Mouse (Mus musculus) neutrophil, adult 5-6 weeks (primary cell): ENCODE data around the gene Gpr37l1. TPM values are rescaled to one million over a fixed set of nuclear protein-coding genes. Genes with fewer than 3 reads are reported as not detected.
"Not testable (repeated sequence)": the region's sequence is repeated elsewhere in the genome, so short reads cannot be mapped to it uniquely, and the experiment has no call there.

Source experiments
- ATAC-seq: fragments of 151-379, 151-347 bp; 2 replicates; pipeline ENCODE4 v1.8.0; 2017; ENCODE audit warnings: mild to moderate bottlenecking, moderate TSS enrichment; ENCODE audit not compliant: insufficient number of reproducible peaks, poor library complexity, low FRiP score, severe bottlenecking; ENCODE audit errors: extremely low read depth
- total RNA-seq: library from RNA; stranded (forward); fragments of 200-1000 nt; gene quantifications from 2 replicates; pipeline ENCODE4 v1.2.3, GENCODE M21; 2017

Gpr37l1 gene
- 0.12 TPM in 1 of 2 replicates, not detected in the other for total RNA-seq

DNA sequence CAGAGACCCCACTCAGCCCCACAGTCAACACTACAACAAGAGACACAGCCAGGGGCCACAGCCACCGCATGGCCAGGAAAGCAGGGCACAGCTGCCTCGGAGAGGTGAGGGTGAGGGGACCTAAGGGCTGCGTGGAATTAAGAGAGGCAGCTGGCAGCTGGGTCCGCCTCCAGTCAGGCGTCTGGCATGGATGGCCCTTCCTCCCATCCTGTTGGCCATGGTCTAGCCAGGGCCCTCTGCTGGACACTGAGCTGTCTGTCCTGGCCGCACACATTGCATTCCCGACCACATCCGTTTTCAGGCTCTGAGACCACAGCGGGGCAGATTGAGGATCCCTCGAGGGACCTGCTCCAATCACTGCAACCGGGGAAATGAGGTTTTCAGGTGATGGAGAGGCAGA lies at the start of gene Gpr37l1:
Gpr37l1 (minus strand) TSS at position 247 of the 400 bp plus-strand sequence.
- no peak for ATAC-seq

DNA sequence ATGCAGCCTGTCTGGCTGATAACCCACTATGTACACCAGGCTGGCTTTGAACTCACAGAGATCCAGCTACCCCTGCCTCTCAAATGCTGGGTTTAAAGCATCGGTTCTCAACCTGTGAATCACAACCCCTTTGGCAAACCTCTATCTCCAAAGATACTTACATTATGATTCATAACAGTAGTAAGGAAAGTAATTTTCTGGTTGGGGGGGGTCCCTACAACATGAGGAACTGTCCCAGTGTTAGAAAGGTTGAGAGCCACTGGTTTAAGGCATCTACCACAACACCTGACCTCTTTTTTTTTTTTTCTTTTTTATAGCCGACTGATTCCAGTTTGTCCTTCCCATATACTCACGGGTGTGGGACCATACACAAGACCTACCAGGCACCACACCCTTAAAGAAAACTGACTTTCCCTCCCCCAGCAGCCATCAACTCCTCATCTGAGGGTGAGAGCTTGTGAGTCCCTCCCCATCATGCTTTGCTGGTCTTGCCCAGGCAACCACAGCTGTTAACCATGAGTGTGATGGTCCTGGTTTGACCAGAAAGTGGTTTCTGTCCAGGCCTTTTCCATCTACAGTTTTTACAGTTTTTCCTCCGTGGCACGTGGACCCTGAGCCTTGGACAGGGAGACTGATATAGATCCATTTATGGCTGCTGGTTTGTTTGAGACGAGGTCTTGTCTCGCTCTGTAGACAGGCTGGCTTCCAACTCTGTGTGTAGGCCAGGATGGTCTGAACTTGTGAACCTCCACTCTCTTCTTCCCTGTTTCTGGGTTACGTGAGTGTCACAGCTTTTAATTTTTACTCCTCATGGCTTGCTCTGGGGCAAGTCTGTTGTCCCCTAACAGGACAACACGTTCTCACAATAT lies 46.5 kb upstream of the Gpr37l1 start:
- no peak for ATAC-seq

DNA sequence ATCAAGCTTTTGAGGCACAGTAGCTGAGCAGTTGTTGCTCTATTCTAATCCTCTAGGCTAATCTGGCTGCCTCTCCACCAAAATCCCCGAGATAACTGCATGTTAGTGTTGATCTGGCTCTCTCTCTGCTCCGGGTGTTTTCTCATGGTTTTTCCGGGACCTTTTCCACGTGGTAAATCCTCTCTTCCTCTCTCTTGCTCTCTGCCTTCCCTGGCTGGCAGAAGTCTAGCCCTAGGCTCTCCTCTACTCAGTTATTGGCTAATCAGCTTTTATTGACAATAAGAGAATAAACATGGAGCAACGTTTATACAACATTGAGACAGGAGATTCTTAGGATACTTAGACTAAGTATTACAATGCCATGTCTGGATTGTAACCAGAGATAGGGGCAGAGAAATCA lies 42.9 kb upstream of the Gpr37l1 start:
- no peak for ATAC-seq

DNA sequence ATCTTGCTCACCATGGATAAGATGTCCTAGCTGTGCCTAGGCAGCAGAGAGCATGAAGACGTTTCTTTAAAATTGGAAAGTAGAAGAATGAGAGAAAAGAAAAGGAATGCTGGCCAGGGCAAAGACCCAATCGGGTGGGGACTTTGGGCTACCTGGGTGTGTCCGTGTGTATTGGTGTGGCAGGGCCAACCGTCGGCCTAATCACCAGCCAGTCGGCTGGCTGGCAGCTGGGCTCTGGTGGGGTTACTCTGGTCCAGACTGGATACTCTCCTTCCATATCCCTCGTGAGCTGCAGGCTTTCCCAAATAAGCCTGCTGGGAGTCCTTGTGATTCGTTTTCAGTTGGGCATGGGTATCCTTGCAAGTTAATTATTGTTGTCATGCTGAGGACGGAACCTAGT lies 41.2 kb upstream of the Gpr37l1 start:
- no peak for ATAC-seq

- ATAC-seq = no peak
Observed at GRCm38 (mm10) chr1:135206586-135207339, 39.3 kb upstream of the Gpr37l1 start.

- ATAC-seq = no peak
Observed at GRCm38 (mm10) chr1:135205257-135205656, 37.8 kb upstream of the Gpr37l1 start.

DNA sequence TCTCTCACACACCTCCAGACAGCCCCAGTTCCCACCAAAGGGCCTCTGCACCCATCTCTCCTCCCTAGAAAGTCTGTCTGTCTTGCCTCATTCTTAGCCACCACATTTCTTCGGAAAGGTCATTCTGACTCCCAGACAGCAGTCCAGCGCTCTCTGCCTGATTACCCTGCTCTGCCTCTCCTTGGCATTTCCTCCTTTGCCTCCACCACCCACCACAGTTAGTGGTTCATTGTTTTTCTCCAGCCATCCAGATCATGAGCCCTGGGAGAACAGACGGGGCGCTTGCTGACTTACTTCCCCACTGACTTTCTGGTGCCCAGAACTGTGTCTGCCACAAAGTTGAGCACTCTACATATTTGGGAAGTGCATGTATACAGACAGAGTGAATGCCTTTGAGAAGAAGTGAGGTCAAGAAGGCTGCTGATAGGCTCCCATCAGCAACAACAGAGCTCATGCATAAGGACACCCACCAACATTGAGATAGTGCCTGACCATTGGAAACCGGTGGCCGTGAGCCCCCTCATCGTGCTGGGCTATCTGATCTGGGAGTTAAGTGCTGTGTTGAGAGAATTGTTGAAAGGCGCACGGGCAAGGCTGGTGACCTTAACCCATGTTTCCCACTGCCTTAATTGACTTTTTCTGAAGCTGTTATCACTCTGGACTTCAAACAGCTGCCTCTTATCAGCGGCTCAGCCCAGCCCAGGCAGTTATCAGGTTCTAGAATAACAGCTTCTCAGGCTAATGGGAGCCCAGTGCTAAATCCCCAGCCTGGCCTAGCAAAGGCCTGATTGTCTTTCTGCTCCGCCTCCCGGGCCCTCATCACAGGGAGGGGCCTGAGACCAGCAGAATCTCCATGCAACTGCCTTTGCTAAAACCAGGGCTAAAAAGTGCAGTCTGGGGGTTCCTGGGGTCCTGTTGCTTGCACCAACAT lies 37.0 kb upstream of the Gpr37l1 start:
- ATAC-seq = no peak

- ATAC-seq = no peak
Observed at GRCm38 (mm10) chr1:135200400-135200799, 32.9 kb upstream of the Gpr37l1 start.

DNA sequence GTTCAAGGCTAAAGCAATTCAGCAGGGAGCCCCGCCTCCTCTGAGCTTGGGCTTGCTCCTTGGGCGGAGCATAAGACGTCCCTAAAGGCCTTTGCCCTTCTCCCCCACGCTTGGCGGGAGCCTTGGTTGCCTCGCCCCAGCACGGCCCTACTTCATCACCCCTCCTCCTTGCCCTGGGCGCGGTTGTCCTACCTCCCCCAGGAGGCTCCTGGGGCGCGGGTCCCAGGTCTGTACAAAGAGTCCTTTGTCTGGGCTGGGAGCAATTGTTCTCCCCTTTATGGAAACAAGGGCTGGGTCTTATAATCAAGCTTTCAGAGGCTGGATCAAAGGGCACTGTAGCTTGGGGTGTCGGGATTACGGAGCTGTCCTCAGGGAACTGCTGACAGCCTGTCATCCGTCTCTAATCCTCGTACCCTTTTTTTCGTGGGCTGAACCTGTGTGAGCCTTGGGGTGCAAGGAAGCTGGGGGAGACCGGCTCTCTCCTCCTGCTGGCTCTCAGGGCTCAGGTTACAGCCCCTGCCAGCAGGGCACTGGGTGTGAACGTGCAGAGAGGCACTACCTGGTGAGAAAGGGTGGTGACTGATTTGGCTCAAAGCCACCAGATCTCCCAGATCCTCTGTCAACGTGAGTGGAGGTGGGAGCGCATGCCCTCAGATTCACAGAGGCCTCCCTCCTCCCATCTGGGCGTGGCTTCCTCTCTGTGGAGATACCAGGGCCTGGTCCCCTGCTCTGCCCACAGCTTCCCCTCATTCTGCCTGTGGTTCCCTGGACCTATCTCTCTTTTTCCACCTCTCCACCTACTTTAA lies 31.7 kb upstream of the Gpr37l1 start:
- ATAC-seq = no peak

- ATAC-seq = no peak
Observed at GRCm38 (mm10) chr1:135198412-135198811, 30.9 kb upstream of the Gpr37l1 start.

DNA sequence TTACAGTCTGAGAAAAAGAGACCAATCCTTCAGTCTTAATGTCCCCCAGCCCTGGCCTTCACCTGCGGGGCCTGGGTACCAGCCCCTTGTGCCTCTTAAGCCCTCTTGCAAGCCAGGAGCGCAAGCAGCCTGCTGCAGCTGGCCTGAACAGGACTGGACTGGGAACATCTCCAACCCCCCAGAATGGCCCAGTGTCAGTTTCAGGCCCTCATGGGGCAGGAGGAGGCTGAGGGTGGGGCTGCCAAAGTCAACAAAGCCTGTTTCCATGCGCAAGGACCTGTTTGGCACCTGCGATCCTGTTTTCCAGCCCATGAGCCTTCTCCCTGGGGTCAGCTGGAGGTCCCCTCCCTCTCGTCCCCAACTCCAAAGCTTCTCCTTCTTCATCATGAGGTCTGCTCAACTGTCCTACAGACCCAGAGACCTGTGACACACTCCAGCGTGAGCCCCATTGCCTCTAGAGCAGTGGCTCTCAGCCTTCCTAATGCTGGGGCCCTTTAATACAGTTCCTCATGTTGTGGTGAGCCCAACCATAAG lies 28.5 kb upstream of the Gpr37l1 start:
- ATAC-seq = no peak

DNA sequence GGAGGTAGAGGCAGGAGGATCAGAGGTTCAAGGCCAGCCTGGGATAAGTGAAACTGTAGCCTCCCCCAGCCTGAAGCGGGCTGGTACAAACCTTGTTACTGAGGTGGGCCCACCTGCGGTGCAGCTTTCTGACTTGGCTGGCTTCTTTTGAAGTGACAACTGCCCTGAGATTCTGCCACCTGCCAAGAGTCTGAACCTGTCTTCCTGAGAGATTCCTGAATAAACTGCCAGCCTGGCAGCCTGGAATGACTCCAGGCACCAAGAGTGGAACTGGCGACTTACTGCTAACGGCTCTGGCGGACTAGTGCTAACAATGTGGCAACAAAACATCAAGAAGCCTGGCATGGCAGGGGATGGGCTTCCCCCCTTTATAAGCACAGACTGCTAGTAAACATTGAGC lies 26.9 kb upstream of the Gpr37l1 start:
- ATAC-seq = not testable (repeated sequence)

- ATAC-seq = no peak
Observed at GRCm38 (mm10) chr1:135189186-135189585, 21.7 kb upstream of the Gpr37l1 start.

DNA sequence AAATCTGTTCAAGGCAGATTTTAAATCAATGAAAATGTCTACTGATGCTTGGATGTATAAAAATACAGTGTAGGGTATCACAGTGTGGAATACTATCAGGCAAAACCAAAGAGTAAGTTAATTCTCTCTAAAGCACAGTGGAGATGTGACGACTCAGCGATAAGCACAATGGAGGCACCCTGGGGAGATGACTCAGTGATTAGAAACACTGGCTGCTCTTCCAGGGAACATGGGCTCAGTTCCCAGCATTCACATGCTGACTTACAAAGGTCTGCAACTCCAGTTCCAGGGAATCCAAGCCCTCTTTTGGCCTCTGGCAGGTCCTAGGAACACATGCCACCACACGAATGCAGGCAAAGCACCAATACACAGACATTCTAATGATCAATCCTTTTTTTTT lies 20.7 kb upstream of the Gpr37l1 start:
- no peak for ATAC-seq

GRCm38 (mm10) chr1:135187016-135187415 lies 19.5 kb upstream of the Gpr37l1 start:
- ATAC-seq = not testable (repeated sequence)

GRCm38 (mm10) chr1:135186427-135186826 lies 18.9 kb upstream of the Gpr37l1 start:
- ATAC-seq = no peak

DNA sequence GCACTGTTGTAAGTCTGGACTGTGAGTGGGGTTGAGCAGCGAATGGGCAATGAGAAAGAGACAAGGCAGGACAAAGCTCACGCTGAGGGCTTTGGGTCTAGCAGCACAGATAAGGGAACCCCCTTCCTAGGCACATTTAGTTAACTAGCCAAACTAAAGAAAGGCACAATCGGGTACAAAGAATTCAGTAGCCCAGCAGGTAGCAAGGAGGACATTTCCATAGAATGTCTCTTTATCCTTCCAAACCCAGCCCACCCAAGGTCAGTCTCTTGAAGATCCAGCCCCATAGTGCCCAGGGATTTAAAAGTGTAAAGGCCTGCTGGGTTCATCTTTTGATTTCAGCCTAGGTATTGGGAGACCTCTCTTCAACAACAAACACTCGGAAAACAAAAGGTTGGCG lies 18.5 kb upstream of the Gpr37l1 start:
- ATAC-seq = no peak

GRCm38 (mm10) chr1:135183941-135184570 lies 16.6 kb upstream of the Gpr37l1 start:
- ATAC-seq = no peak
